Mouse (Mus musculus) liver, postnatal 0 days (tissue): ENCODE results near the gene Trim17. TPM values are rescaled to one million over a fixed set of nuclear protein-coding genes. Genes with fewer than 3 reads are reported as not detected.

Source experiments
- ATAC-seq: fragments of 200-750 bp; cut with Nextera tagmentation; 2 replicates; pipeline ENCODE4 v1.8.0; 2017; ENCODE audit warnings: mild to moderate bottlenecking, moderate library complexity
- DNase-seq: peaks from one replicate; pipeline ENCODE4 v3.0.0-alpha.2; 2016
- H3K27ac ChIP-seq: fragments of 300-500 bp; sonication (generic); 2 replicates; pipeline ENCODE4 v1.5.1; 2014; ENCODE audit warnings: antibody characterized with exemption, moderate library complexity, mild to moderate bottlenecking, low read depth
- H3K27me3 ChIP-seq: fragments of 300-500 bp; sonication (generic); 2 replicates; pipeline ENCODE4 v1.6.1; 2014; ENCODE audit warnings: low read length, control low read depth, mixed read lengths; ENCODE audit not compliant: insufficient read depth
- H3K36me3 ChIP-seq: fragments of 300-500 bp; sonication (generic); replicated peaks from 2 replicates; pipeline ENCODE4 v1.6.1; 2014; ENCODE audit warnings: mild to moderate bottlenecking, control low read depth, low read length, moderate library complexity, mixed read lengths; ENCODE audit not compliant: insufficient read depth
- H3K4me1 ChIP-seq: fragments of 300-500 bp; sonication (generic); 2 replicates; pipeline ENCODE4 v1.6.1; 2014; ENCODE audit warnings: antibody characterized with exemption, mild to moderate bottlenecking, control low read depth; ENCODE audit not compliant: insufficient read depth
- H3K4me2 ChIP-seq: fragments of 300-500 bp; sonication (generic); 2 replicates; pipeline ENCODE4 v1.6.1; 2014; ENCODE audit warnings: low read depth, mild to moderate bottlenecking, low read length, moderate library complexity, mixed read lengths
- H3K4me3 ChIP-seq: fragments of 300-500 bp; sonication (generic); 2 replicates; pipeline ENCODE4 v1.5.1; 2014; ENCODE audit warnings: low read depth, low read length
- H3K9ac ChIP-seq: fragments of 300-500 bp; sonication (generic); replicated peaks from 2 replicates; pipeline ENCODE4 v1.6.1; 2014; ENCODE audit warnings: mild to moderate bottlenecking, moderate library complexity
- H3K9me3 ChIP-seq: fragments of 300-500 bp; sonication (generic); 2 replicates; pipeline ENCODE4 v1.6.1; 2016; ENCODE audit warnings: mild to moderate bottlenecking, control low read depth, low read length, mixed read lengths
- CTCF ChIP-seq: sonication (generic); IDR thresholded peaks from 2 replicates; pipeline ENCODE4 v1.5.1; 2016; ENCODE audit warnings: antibody characterized with exemption, low read depth
- EP300 ChIP-seq: IDR thresholded peaks from 2 replicates; pipeline ENCODE4 v1.6.1; 2016; ENCODE audit warnings: antibody characterized with exemption, low read depth, mild to moderate bottlenecking
- WGBS: fragments of 180-500 bp; shearing (Covaris S2); extraction: QIAGEN DNeasy Blood & Tissue Kit; methylation state at CpG from one replicate; pipeline ENCODE4 v1.1.7; 2014; ENCODE audit not compliant: insufficient replicate concordance; 5-methylcytosine and 5-hydroxymethylcytosine counted together
- polyA plus RNA-seq: library from polyadenylated mRNA; unstranded; fragments of >200 nt; fragmentation: Nextera tagmentation; extraction: Ambion mirVana; gene quantifications from 2 replicates; pipeline ENCODE4 v1.2.1, GENCODE M21; 2015

Trim17 gene
- polyA plus RNA-seq, 1 experiment from 2014 or later: 0.11 TPM

GRCm38 (mm10) chr11:58970831-58971530 is 16.5 kb downstream of the Trim17 start:
- Histone ChIP-seq H3K4me1 (peaks cover 5% of the 10 kb centered on the region; the same call in 1 of the 2 replicates), H3K4me2 (no peak overlapping the region), H3K9ac (no peak overlapping the region), H3K36me3 (peaks cover 11% of the 10 kb centered on the region), H3K27ac (no peak overlapping the region), H3K9me3 (no peaks in the 10 kb centered on the region), H3K27me3 (no peaks in the 10 kb centered on the region), H3K4me3 (no peak overlapping the region)
- 84% methylated on average over 21 of the region's 21 CpGs for WGBS
- 0 out of 2 replicates have a peak, but pooled peaks have one; percentile 18 for TF ChIP-seq CTCF
- TF ChIP-seq EP300: no peak
- no peak for DNase-seq
- ATAC-seq: no peak

- TF ChIP-seq EP300 (no peak), CTCF (no peak)
- WGBS: 95% methylated on average over 3 of the region's 3 CpGs
- no peak for DNase-seq
- Histone ChIP-seq H3K27me3 (no peaks in the 10 kb centered on the region), H3K36me3 (peaks cover 11% of the 10 kb centered on the region), H3K4me2 (no peak overlapping the region), H3K27ac (no peak overlapping the region), H3K9me3 (no peaks in the 10 kb centered on the region), H3K9ac (no peak overlapping the region), H3K4me1 (peaks cover 3% of the 10 kb centered on the region; the same call in 1 of the 2 replicates), H3K4me3 (no peak overlapping the region)
- ATAC-seq: no peak
Observed at GRCm38 (mm10) chr11:58971796-58972195, 17.3 kb downstream of the Trim17 start.

GRCm38 (mm10) chr11:58974414-58974813 is 19.9 kb downstream of the Trim17 start:
- H3K4me2 ChIP-seq: no peak overlapping the region
- H3K27me3 ChIP-seq: no peaks in the 10 kb centered on the region
- WGBS: 78% methylated on average over 3 of the region's 3 CpGs
- no peak overlapping the region for H3K27ac ChIP-seq
- DNase-seq: no peak
- no peak overlapping the region for H3K9ac ChIP-seq
- TF ChIP-seq EP300 (no peak), CTCF (no peak)
- no peak for ATAC-seq
- H3K4me3 ChIP-seq: no peak overlapping the region
- H3K9me3 ChIP-seq: no peaks in the 10 kb centered on the region
- peaks cover 11% of the 10 kb centered on the region for H3K36me3 ChIP-seq
- peaks cover 10% of the 10 kb centered on the region for H3K4me1 ChIP-seq

- Histone ChIP-seq H3K4me1 (peaks cover 30% of the 10 kb centered on the region), H3K27me3 (no peaks in the 10 kb centered on the region), H3K9me3 (no peaks in the 10 kb centered on the region), H3K4me3 (peak overlapping the region; percentile 83), H3K9ac (peak overlapping the region; percentile 91), H3K36me3 (peaks cover 9% of the 10 kb centered on the region; the same call in 1 of the 2 replicates), H3K4me2 (peak overlapping the region; percentile 93), H3K27ac (peak overlapping the region; percentile 91)
- ATAC-seq (peak; percentile 34; the same call in 1 of the 2 replicates), DNase-seq (peak; percentile 71)
- WGBS: under 1% methylated on average over 29 of the region's 29 CpGs
- no peak for TF ChIP-seq CTCF
- no peak for TF ChIP-seq EP300
Observed at GRCm38 (mm10) chr11:58977150-58977549, 22.7 kb downstream of the Trim17 start.

GRCm38 (mm10) chr11:58977607-58978026 is 23.1 kb downstream of the Trim17 start:
- no peak for DNase-seq
- H3K9me3 ChIP-seq: no peaks in the 10 kb centered on the region
- no peaks in the 10 kb centered on the region for H3K27me3 ChIP-seq
- TF ChIP-seq CTCF (no peak), EP300 (no peak; the same call in 1 of the 2 replicates)
- ATAC-seq: peak; percentile 7; the same call in 1 of the 2 replicates
- peak overlapping the region; percentile 91 for H3K9ac ChIP-seq
- peaks cover 11% of the 10 kb centered on the region; the same call in 1 of the 2 replicates for H3K36me3 ChIP-seq
- peak overlapping the region; percentile 91 for H3K27ac ChIP-seq
- WGBS: 0% methylated on average over 21 of the region's 21 CpGs
- peaks cover 33% of the 10 kb centered on the region for H3K4me1 ChIP-seq
- H3K4me3 ChIP-seq: peak overlapping the region; percentile 83
- H3K4me2 ChIP-seq: peak overlapping the region; percentile 93

- Histone ChIP-seq H3K4me3 (peak within 1 kb of the TSS; percentile 83), H3K27me3 (no peaks in the 10 kb centered on the region), H3K36me3 (peaks cover 15% of the 10 kb centered on the region; the same call in 1 of the 2 replicates), H3K9me3 (no peaks in the 10 kb centered on the region), H3K27ac (peak within 1 kb of the TSS; percentile 91), H3K4me1 (peaks cover 33% of the 10 kb centered on the region), H3K9ac (peak within 1 kb of the TSS; percentile 91), H3K4me2 (peak within 1 kb of the TSS; percentile 93)
- DNase-seq (peak; percentile 71), ATAC-seq (peak; percentile 32)
- TF ChIP-seq EP300 (no peak), CTCF (no peak)
- under 1% methylated on average over 64 of the region's 64 CpGs for WGBS
Observed at GRCm38 (mm10) chr11:58978027-58978705, 23.7 kb downstream of the Trim17 start, which contains the start of gene Trim11. Gene Trim11 (plus strand): TSS chr11:58978093.
